Mouse (Mus musculus): ENCODE measurements around the gene Rnd1. TPM values are rescaled to one million over a fixed set of nuclear protein-coding genes. Genes with fewer than 3 reads are reported as not detected.
A peak's percentile ranks its signal among the peaks of the same experiment; 100 is the strongest.

Gene Rnd1
- polyA plus RNA-seq (2012), result 0.02 TPM in 1 of 2 replicates, not detected in the other

DNA sequence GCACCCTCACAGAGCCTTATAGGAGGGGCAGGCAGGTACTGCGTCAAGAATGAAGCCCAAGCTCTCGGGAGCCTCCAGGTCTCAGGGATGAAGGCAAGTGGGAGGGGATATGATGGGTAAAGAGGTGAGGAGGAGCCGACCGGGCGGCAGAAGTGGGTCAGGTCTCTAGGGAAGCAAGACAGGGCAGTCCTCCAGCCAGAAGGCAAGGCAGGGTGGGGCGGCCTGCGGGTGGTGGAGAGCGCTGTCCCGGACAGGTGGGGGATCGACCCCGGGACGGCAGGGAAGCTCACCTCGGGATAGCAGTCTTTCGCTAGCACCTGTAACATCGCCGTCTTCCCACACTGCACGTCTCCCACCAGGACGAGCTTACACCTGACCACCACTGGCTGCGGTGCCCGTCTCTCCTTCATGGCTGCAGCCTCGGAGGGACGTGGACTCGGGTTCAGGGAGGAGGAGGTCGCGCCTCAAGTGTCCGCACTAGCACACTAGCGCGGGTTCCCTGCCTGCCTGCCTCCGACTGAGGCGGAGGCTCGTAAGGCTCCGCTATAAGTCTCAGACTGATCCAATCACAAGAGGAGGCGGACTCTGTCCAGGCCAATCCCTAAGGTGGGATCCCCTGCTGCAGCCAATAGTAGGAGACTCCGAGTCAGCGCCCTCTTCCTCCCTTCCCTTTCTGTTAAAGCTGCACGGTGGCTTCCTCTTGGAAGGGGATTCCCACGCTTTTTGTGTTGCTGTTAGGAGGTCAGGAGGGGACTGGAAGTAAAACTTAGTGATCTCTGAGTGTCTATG, at the start of gene Rnd1:
Gene Rnd1 (minus strand): TSS at position 522 of the 789 bp plus-strand sequence.
- Histone ChIP-seq H3K27me3 (ENCODE audit: control insufficient read depth) (peaks cover 89% of the 10 kb centered on the region), H3K9me3 (ENCODE audit: control insufficient read depth, low read length) (peaks cover 5% of the 10 kb centered on the region; the same call in 1 of the 2 replicates), H3K4me1 (ENCODE audit: control insufficient read depth) (peaks cover 10% of the 10 kb centered on the region), H3K36me3 (ENCODE audit: control insufficient read depth) (no peaks in the 10 kb centered on the region), H3K4me3 (replicated peaks) (peak within 1 kb of the TSS; percentile 32)
- TF ChIP-seq TAL1 (IDR thresholded peaks at IDR 0.05; ENCODE audit: low read length), result no peak
- TF ChIP-seq GATA1 (IDR thresholded peaks at IDR 0.05; ENCODE audit: low read length), result no peak

DNA sequence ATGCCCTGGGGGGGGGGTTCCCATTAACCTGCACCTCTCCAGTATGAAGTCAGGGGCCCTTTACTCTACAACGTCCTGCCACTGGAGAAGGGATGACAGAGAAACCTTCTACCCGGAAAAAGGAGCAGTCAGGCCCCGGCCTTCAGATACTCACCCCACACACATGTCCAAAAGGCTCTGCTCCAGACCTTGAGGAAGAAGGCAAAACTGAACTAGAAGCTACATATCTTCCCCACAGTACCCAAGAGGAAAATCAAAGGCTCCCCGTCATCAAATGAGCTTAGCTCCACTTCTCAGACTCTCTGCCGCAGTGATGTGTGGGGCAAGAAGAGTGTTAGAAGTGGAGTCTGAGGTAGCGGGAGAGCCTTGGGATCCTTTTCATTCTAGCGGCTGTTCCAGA, 49.5 kb upstream of the Rnd1 start:
- no peaks in the 10 kb centered on the region for H3K9me3 ChIP-seq (ENCODE audit: control insufficient read depth, low read length)
- no peak for TF ChIP-seq GATA1 (IDR thresholded peaks at IDR 0.05; ENCODE audit: low read length)
- H3K4me1 ChIP-seq (ENCODE audit: control insufficient read depth), result peaks cover 12% of the 10 kb centered on the region
- peaks cover 67% of the 10 kb centered on the region for H3K27me3 ChIP-seq (ENCODE audit: control insufficient read depth)
- no peaks in the 10 kb centered on the region for H3K36me3 ChIP-seq (ENCODE audit: control insufficient read depth)
- peak overlapping the region; percentile 63 for H3K4me3 ChIP-seq (replicated peaks)

DNA sequence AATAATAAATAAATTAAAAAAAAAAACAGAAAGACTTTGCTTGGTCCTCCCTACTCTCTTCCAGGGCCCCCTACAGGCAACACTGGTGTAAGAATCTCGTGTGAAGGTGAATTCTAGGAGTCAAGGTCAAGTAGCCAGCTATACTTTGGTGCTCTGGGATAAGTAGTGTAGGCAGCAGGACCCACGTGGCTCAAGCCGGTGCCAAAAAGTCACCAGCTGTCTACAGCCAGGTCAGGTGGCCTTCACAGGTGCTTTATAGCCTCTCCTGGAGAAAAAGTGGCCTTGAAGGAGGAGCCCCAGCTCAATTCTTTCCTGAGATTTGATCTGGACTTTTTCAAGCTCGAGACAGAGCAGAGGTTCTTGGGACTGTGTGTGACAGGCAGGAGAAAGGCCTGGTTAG, 48.8 kb upstream of the Rnd1 start:
- Histone ChIP-seq H3K36me3 (ENCODE audit: control insufficient read depth) (no peaks in the 10 kb centered on the region), H3K4me3 (replicated peaks) (no peak overlapping the region), H3K27me3 (ENCODE audit: control insufficient read depth) (peaks cover 69% of the 10 kb centered on the region), H3K9me3 (ENCODE audit: control insufficient read depth, low read length) (no peaks in the 10 kb centered on the region), H3K4me1 (ENCODE audit: control insufficient read depth) (peaks cover 12% of the 10 kb centered on the region)
- no peak for TF ChIP-seq TAL1 (IDR thresholded peaks at IDR 0.05; ENCODE audit: low read length)
- TF ChIP-seq GATA1 (IDR thresholded peaks at IDR 0.05; ENCODE audit: low read length), result no peak

DNA sequence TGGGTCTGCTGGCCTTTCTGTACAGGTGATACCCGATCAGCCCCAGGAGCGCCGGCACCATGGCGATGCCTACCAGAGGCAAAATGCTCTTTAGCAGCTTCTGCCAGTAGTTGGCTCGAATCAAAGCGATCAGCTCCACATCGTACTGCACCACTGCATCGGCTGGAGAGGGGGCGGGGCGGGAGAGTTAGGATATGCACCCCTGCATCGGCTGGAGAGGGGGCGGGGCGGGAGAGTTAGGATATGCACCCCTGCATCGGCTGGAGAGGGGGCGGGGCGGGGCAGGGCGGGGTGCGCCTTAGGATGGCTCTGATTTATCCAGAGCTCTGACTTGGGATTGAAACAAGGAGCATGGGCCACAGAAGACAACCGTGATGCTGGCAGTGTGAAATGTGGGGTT, 47.2 kb upstream of the Rnd1 start:
- no peaks in the 10 kb centered on the region for H3K9me3 ChIP-seq (ENCODE audit: control insufficient read depth, low read length)
- peaks cover 61% of the 10 kb centered on the region for H3K27me3 ChIP-seq (ENCODE audit: control insufficient read depth)
- no peaks in the 10 kb centered on the region for H3K36me3 ChIP-seq (ENCODE audit: control insufficient read depth)
- no peak for TF ChIP-seq TAL1 (IDR thresholded peaks at IDR 0.05; ENCODE audit: low read length)
- TF ChIP-seq GATA1 (IDR thresholded peaks at IDR 0.05; ENCODE audit: low read length), result no peak
- no peak overlapping the region for H3K4me3 ChIP-seq (replicated peaks)
- H3K4me1 ChIP-seq (ENCODE audit: control insufficient read depth), result peaks cover 12% of the 10 kb centered on the region

DNA sequence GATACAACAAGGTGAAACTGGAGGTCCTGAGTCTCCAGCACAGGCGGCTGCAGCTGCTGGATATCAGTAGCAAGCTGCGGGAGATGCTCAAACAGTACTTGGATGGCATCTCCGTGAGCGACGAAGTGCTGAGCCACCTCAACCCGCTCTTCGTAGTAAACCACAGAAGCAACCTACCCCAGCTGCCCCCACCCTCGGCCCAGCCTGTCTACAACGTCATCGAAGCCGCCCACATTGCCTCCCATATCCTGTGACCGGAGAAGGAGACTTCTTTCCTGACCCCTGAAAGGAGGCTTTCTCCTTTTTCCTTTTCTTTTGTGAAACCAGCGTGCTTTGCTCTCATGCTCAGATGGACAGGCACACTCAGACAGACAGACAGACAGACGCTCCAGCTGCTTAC, 45.6 kb upstream of the Rnd1 start:
- no peaks in the 10 kb centered on the region for H3K9me3 ChIP-seq (ENCODE audit: control insufficient read depth, low read length)
- no peak for TF ChIP-seq TAL1 (IDR thresholded peaks at IDR 0.05; ENCODE audit: low read length)
- TF ChIP-seq GATA1 (IDR thresholded peaks at IDR 0.05; ENCODE audit: low read length), result no peak
- peaks cover 7% of the 10 kb centered on the region for H3K4me1 ChIP-seq (ENCODE audit: control insufficient read depth)
- no peak overlapping the region for H3K4me3 ChIP-seq (replicated peaks)
- no peaks in the 10 kb centered on the region for H3K36me3 ChIP-seq (ENCODE audit: control insufficient read depth)
- H3K27me3 ChIP-seq (ENCODE audit: control insufficient read depth), result peaks cover 47% of the 10 kb centered on the region

DNA sequence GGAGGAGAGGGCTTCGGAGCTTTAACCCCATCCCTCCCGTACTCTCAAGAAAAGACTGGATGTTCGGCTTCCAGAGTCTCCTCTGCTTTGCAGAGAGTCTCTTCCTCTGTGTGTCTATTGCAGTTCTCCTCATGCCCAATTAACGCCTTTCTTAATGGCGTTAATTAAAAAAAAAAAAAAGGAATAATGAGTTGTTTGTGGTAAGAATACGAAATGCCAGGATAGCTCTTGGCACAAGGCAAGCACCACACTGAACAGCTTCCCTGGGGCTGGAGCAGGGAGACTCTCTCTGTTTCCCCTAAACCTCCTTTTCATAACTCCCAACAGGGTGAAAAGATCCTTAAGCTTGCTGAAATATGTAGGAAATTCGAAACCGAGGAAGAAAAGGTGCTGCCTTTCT, 44.9 kb upstream of the Rnd1 start:
- H3K4me1 ChIP-seq (ENCODE audit: control insufficient read depth), result peaks cover under 1% of the 10 kb centered on the region; the same call in 1 of the 2 replicates
- peaks cover 43% of the 10 kb centered on the region for H3K27me3 ChIP-seq (ENCODE audit: control insufficient read depth)
- no peaks in the 10 kb centered on the region for H3K36me3 ChIP-seq (ENCODE audit: control insufficient read depth)
- TF ChIP-seq GATA1 (IDR thresholded peaks at IDR 0.05; ENCODE audit: low read length) (no peak), TAL1 (IDR thresholded peaks at IDR 0.05; ENCODE audit: low read length) (no peak)
- no peaks in the 10 kb centered on the region for H3K9me3 ChIP-seq (ENCODE audit: control insufficient read depth, low read length)
- no peak overlapping the region for H3K4me3 ChIP-seq (replicated peaks)

DNA sequence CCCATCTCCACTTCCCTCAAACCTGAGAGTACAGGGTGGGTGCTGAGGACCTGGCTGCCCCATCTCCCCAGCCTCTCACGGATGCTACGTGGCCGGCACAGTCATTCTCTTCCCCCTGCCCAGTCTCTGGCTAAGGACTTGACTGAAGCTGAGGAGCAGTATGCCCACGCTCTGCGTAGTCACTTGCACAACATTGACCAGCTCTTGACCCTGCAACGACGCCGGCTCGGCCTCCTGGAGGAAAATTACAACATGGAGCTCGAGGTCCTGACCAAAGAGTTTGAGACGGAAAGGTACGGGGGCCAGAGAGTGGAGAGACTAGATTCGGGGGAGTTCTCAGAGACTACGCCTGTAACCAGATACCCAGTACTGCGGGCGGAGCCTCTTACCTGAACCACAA, 40.0 kb upstream of the Rnd1 start:
- H3K9me3 ChIP-seq (ENCODE audit: control insufficient read depth, low read length), result no peaks in the 10 kb centered on the region
- no peak for TF ChIP-seq TAL1 (IDR thresholded peaks at IDR 0.05; ENCODE audit: low read length)
- no peak for TF ChIP-seq GATA1 (IDR thresholded peaks at IDR 0.05; ENCODE audit: low read length)
- no peaks in the 10 kb centered on the region for H3K4me1 ChIP-seq (ENCODE audit: control insufficient read depth)
- H3K36me3 ChIP-seq (ENCODE audit: control insufficient read depth), result no peaks in the 10 kb centered on the region
- H3K27me3 ChIP-seq (ENCODE audit: control insufficient read depth), result peaks cover 16% of the 10 kb centered on the region
- H3K4me3 ChIP-seq (replicated peaks), result no peak overlapping the region

DNA sequence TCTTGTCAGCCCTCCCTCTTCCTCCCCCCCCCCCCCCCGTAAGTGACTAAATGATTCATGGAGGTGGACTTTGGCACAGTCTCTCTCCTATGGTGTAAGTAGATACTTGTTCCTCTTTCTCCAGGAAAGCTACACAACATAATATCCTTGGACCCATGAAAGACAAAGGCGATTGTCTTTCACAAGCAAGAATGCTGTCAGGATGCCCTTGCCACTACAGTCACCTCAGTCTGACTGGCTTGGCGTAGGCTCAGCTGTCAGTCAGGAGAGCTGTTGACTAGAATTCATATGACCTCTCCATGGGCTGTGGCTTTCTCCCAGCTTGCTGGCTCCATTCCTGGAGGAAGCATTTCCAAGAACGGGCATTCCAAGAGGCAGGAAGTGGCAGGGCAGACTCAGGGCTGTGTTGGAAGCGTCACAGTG, 37.0 kb upstream of the Rnd1 start:
- H3K27me3 ChIP-seq (ENCODE audit: control insufficient read depth), result peaks cover 8% of the 10 kb centered on the region
- no peaks in the 10 kb centered on the region for H3K4me1 ChIP-seq (ENCODE audit: control insufficient read depth)
- no peaks in the 10 kb centered on the region for H3K36me3 ChIP-seq (ENCODE audit: control insufficient read depth)
- TF ChIP-seq TAL1 (IDR thresholded peaks at IDR 0.05; ENCODE audit: low read length) (no peak), GATA1 (IDR thresholded peaks at IDR 0.05; ENCODE audit: low read length) (no peak)
- H3K9me3 ChIP-seq (ENCODE audit: control insufficient read depth, low read length), result no peaks in the 10 kb centered on the region
- H3K4me3 ChIP-seq (replicated peaks), result no peak overlapping the region

DNA sequence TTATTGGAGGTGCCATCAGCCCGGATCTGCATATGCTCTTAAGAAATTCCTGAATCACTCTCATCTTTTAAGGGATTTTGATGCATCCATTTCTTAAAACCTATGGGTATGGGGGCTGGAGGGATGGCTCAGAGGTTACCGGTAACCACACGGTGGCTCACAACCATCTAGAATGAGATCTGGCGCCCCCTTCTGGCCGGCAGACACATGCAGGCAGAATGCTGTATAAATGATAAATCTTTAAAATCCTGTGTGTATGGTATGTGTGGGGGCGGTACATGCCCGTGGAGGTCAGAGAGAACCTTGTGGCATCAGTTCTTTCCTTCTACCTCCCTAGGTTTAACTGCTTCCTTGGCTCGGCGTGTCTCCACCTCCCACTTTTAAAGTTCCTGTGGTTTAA, 33.2 kb upstream of the Rnd1 start:
- Histone ChIP-seq H3K4me3 (replicated peaks) (no peak overlapping the region), H3K27me3 (ENCODE audit: control insufficient read depth) (peaks cover 24% of the 10 kb centered on the region), H3K4me1 (ENCODE audit: control insufficient read depth) (peaks cover 3% of the 10 kb centered on the region), H3K9me3 (ENCODE audit: control insufficient read depth, low read length) (no peaks in the 10 kb centered on the region), H3K36me3 (ENCODE audit: control insufficient read depth) (no peaks in the 10 kb centered on the region)
- TF ChIP-seq GATA1 (IDR thresholded peaks at IDR 0.05; ENCODE audit: low read length) (no peak), TAL1 (IDR thresholded peaks at IDR 0.05; ENCODE audit: low read length) (no peak)
